Mouse (Mus musculus) embryonic facial prominence, embryonic 10.5 days (tissue): ENCODE results near the gene Cdk14. TPM values are rescaled to one million over a fixed set of nuclear protein-coding genes. Genes with fewer than 3 reads are reported as not detected.

Experiments
- DNase-seq: peaks from one replicate; pipeline ENCODE4 v3.0.0-alpha.2; 2017; ENCODE audit warnings: low spot score
- H3K27ac ChIP-seq: fragments of 300-500 bp; sonication (generic); replicated peaks from 2 replicates; pipeline ENCODE4 v1.5.1; 2016; ENCODE audit warnings: mild to moderate bottlenecking
- H3K27me3 ChIP-seq: fragments of 300-500 bp; sonication (generic); replicated peaks from 2 replicates; pipeline ENCODE4 v1.6.1; 2016; ENCODE audit warnings: low read depth, mild to moderate bottlenecking; ENCODE audit not compliant: poor library complexity, severe bottlenecking
- H3K36me3 ChIP-seq: fragments of 300-500 bp; sonication (generic); replicated peaks from 2 replicates; pipeline ENCODE4 v1.6.1; 2016; ENCODE audit warnings: mild to moderate bottlenecking, moderate library complexity
- H3K4me1 ChIP-seq: fragments of 300-500 bp; sonication (generic); 2 replicates; pipeline ENCODE4 v1.6.1; 2016
- H3K4me3 ChIP-seq: fragments of 300-500 bp; sonication (generic); 2 replicates; pipeline ENCODE4 v1.5.1; 2016; ENCODE audit warnings: mild to moderate bottlenecking, moderate library complexity
- H3K9me3 ChIP-seq: fragments of 300-500 bp; sonication (generic); 2 replicates; pipeline ENCODE4 v1.6.1; 2016; ENCODE audit warnings: mild to moderate bottlenecking
- WGBS: fragments of 180-500 bp; shearing (Covaris S2); methylation state at CpG from one replicate; pipeline ENCODE4 v1.1.7; 2016; 5-methylcytosine and 5-hydroxymethylcytosine counted together
- microRNA-seq: library from miRNA; unstranded; fragments of <30 nt; microRNA quantifications from one replicate; pipeline ENCODE4, GENCODE M21; 2017
- polyA plus RNA-seq: library from polyadenylated mRNA; unstranded; fragments of >200 nt; fragmentation: Nextera tagmentation; extraction: Ambion mirVana; gene quantifications from 2 replicates; pipeline ENCODE4 v1.2.1, GENCODE M21; 2016

The Cdk14 gene
- polyA plus RNA-seq, 1 experiment from 2014 or later: 18.3 TPM

- Histone ChIP-seq H3K36me3 (peaks cover 9% of the 10 kb centered on the region), H3K4me1 (peaks cover 37% of the 10 kb centered on the region), H3K27ac (peak overlapping the region; percentile 30), H3K27me3 (peaks cover 27% of the 10 kb centered on the region), H3K4me3 (peak overlapping the region; percentile 93), H3K9me3 (no peaks in the 10 kb centered on the region)
- peak; percentile 47 for DNase-seq
- WGBS: 23% methylated on average over 9 of the region's 9 CpGs
These were observed 665.3 kb downstream of the Cdk14 start for GRCm38 (mm10) chr5:4754701-4755281.

Small RNA genes lying within 50 kb of the gene (microRNA-seq; reads per million reads assigned to microRNA genes)
- gene Gm25037: not detected
- gene Gm44483: not detected

Other genes starting within 250 kb of the Cdk14 start
- gene 1700015F17Rik, start 58.8 kb upstream of the Cdk14 start, polyA plus RNA-seq: not detected in 2 replicates
- gene Cldn12, start 94.6 kb upstream of the Cdk14 start, polyA plus RNA-seq: 32.4 and 34.5 TPM in 2 replicates
- 38.0 and 39.5 TPM in 2 replicates for gene Gtpbp10, start 139.2 kb upstream of the Cdk14 start, polyA plus RNA-seq
- gene Gm8773, start 153.5 kb upstream of the Cdk14 start, polyA plus RNA-seq: 1.5 and 1.8 TPM in 2 replicates
- gene Cfap69, start 243.9 kb upstream of the Cdk14 start, polyA plus RNA-seq: 2.3 and 2.9 TPM in 2 replicates